Mouse (Mus musculus) lung, adult 2 months (tissue): ENCODE data around the gene Tectb. TPM values are rescaled to one million over a fixed set of nuclear protein-coding genes. Genes with fewer than 3 reads are reported as not detected.

ENCODE experiments used
- DNase-seq: peaks from one replicate; pipeline ENCODE4 v3.0.0; 2022
- H3K4me1 ChIP-seq: fragments of 200-500 bp; 2 replicates; pipeline ENCODE4 v1.6.1; 2011; ENCODE audit warnings: low read length; ENCODE audit not compliant: control insufficient read depth, insufficient read depth
- H3K4me3 ChIP-seq: fragments of 200-500 bp; replicated peaks from 2 replicates; pipeline ENCODE3; 2011; ENCODE audit warnings: low read depth, mild to moderate bottlenecking, control low read depth, low read length; ENCODE audit errors: extremely low read depth
- CTCF ChIP-seq: fragments of 200-500 bp; IDR thresholded peaks from 2 replicates; pipeline ENCODE4 v1.5.1; 2011; ENCODE audit warnings: mild to moderate bottlenecking, low read length, control low read depth; ENCODE audit not compliant: insufficient read depth
- POLR2A ChIP-seq: fragments of 200-500 bp; IDR thresholded peaks from 2 replicates; pipeline ENCODE4 v1.6.1; 2011; ENCODE audit warnings: low read depth, mild to moderate bottlenecking, control low read depth, low read length, borderline replicate concordance; ENCODE audit errors: extremely low read depth
- WGBS: fragments of 180-500 bp; shearing (Covaris S2); methylation state at CpG from one replicate; pipeline ENCODE4 v1.1.7; 2018; 5-methylcytosine and 5-hydroxymethylcytosine counted together
- polyA plus RNA-seq: library from polyadenylated mRNA; depleted of rRNA; stranded (reverse); fragments of >200 nt; gene quantifications from 2 replicates; pipeline ENCODE4 v1.2.3, GENCODE M21; 2012

Gene Tectb
- polyA plus RNA-seq, 1 experiment = 0.32 TPM

- no peaks in the 10 kb centered on the region for H3K4me1 ChIP-seq
- DNase-seq = no peak
- no peak overlapping the region for H3K4me3 ChIP-seq
- TF ChIP-seq POLR2A = no peak
- TF ChIP-seq CTCF = no peak
- WGBS = 90% methylated on average over 3 of the region's 3 CpGs
These were observed 3.4 kb upstream of the Tectb start for GRCm38 (mm10) chr19:55177143-55177542.

DNA sequence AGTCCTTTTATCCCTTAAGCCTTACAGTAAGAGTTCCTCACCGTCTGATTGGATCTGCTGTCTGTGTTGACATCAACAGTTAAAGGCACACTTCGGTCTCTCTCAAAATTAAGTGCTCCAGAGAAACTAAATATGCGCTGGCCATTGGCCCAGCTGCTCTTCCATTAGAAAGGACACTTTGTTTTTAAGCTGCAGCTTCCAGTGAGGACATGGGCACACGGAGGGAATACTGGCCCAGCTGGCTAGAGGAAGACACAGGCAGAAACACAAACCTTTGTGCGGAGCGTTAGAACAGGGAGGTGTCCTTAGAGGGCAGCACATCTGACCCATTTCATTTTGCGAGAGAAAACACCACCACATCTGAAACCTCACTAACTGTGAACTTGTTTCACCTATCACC, 3.9 kb downstream of the Tectb start:
- Histone ChIP-seq H3K4me1 (0 out of 2 replicates have a peak, but pooled peaks cover 3% of the 10 kb centered on the region), H3K4me3 (no peak overlapping the region)
- WGBS = 58% methylated on average over 7 of the region's 7 CpGs
- no peak for DNase-seq
- TF ChIP-seq CTCF (no peak), POLR2A (no peak)

GRCm38 (mm10) chr19:55185074-55185473, 4.5 kb downstream of the Tectb start:
- Histone ChIP-seq H3K4me1 (0 out of 2 replicates have a peak, but pooled peaks cover 3% of the 10 kb centered on the region), H3K4me3 (no peak overlapping the region)
- TF ChIP-seq CTCF (no peak), POLR2A (no peak)
- no peak for DNase-seq
- 73% methylated on average over 7 of the region's 7 CpGs for WGBS

DNA sequence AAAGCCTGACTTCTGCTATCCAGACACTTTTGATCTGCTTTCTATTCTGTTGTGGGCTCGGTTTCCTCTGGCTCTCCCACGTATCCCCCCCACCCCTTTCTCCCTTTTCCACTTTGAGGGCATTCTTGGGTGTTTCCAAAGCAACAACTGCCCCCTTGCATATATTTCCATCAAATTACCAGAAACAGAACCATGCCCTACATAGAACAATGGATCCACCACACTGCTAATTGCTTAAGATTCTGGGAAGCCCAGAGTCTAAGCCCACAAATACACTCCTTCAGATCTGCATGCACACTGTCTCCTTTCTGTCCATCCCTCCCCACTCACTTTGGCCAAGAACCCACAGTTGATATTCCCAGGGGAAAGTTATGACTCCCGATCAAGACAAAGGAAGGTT, 5.1 kb downstream of the Tectb start:
- no peak overlapping the region for H3K4me3 ChIP-seq
- TF ChIP-seq POLR2A = no peak
- no peak for TF ChIP-seq CTCF
- WGBS = 56% methylated on average over 3 of the region's 3 CpGs
- no peak for DNase-seq
- 0 out of 2 replicates have a peak, but pooled peaks cover 3% of the 10 kb centered on the region for H3K4me1 ChIP-seq

GRCm38 (mm10) chr19:55190065-55190464, 9.5 kb downstream of the Tectb start:
- 60% methylated on average over 5 of the region's 5 CpGs for WGBS
- no peak for DNase-seq
- Histone ChIP-seq H3K4me1 (peaks cover 3% of the 10 kb centered on the region; the same call in 1 of the 2 replicates), H3K4me3 (no peak overlapping the region)
- TF ChIP-seq CTCF (no peak), POLR2A (no peak)

GRCm38 (mm10) chr19:55191596-55191995, 11.1 kb downstream of the Tectb start:
- WGBS = 59% methylated on average over 2 of the region's 2 CpGs
- TF ChIP-seq POLR2A = no peak
- TF ChIP-seq CTCF = no peak
- no peak overlapping the region for H3K4me3 ChIP-seq
- no peak for DNase-seq
- H3K4me1 ChIP-seq = peaks cover 7% of the 10 kb centered on the region; the same call in 1 of the 2 replicates

DNA sequence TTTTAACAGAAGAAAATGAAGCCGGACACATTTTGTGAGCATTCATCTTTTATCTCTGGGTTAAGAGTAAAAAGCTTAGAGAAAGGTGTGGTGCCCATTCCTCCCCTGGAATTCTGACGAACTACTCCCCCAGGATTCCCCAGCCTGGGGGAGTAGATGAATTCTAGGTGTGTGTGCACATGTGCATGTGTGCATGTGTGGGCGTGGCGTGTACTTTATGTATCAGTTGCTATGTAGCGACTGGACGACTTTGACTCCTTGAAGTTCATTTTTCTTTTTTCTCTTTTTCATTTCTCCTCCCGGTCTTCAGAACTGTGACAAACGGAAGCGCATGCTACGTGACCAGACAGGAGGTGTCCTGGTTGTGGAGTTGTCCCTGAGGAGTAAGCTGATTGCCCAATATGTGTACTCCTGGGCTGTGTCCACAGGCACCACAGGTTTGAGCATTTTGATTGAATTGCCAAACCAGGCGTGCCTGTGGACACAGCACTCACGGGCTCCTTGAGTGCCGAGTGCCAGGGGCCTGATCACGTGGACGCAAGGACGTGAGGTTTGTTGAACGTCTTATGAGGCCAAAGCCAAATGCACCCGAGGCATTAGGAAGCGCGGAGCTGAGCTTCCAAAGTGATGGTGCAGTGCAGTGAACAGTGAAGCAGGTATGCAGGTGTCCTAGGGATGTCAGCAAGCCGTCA, 11.9 kb downstream of the Tectb start:
- Histone ChIP-seq H3K4me3 (no peak overlapping the region), H3K4me1 (peaks cover 7% of the 10 kb centered on the region; the same call in 1 of the 2 replicates)
- WGBS = 67% methylated on average over 21 of the region's 21 CpGs
- TF ChIP-seq CTCF = no peak
- peak; percentile 50; the same call in 1 of the 2 replicates for TF ChIP-seq POLR2A
- peak; percentile 76 for DNase-seq

GRCm38 (mm10) chr19:55193717-55194394, 13.3 kb downstream of the Tectb start:
- 48% methylated on average over 11 of the region's 11 CpGs for WGBS
- DNase-seq = no peak
- H3K4me3 ChIP-seq = no peak overlapping the region
- no peak for TF ChIP-seq CTCF
- no peak for TF ChIP-seq POLR2A
- H3K4me1 ChIP-seq = peaks cover 7% of the 10 kb centered on the region; the same call in 1 of the 2 replicates

- peaks cover 7% of the 10 kb centered on the region; the same call in 1 of the 2 replicates for H3K4me1 ChIP-seq
- 49% methylated on average over 7 of the region's 7 CpGs for WGBS
- no peak for TF ChIP-seq POLR2A
- TF ChIP-seq CTCF = no peak
- no peak for DNase-seq
- no peak overlapping the region for H3K4me3 ChIP-seq
These were observed 14.1 kb downstream of the Tectb start for GRCm38 (mm10) chr19:55194520-55195170.

DNA sequence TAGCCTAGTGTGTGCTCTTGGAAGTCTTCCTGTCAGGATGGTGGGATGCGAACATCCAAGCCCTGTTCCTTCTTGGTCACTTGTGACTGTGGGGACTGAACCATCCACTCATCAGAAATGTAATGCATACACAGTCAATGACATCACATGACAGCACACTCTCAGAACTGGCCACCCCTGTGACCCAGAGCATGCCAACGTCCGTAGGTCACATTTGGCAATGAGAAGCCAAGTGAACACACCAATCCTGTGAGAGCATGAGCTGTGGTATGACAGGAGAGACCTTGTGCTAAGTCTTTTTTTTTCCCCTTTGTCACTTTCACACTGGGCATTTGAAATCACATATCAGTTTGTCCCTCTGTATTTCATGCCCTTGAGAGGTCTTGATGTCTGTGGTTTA, 15.0 kb downstream of the Tectb start:
- DNase-seq = no peak
- TF ChIP-seq POLR2A = no peak
- TF ChIP-seq CTCF = no peak

More for the DNA sequence above, 15.0 kb downstream of the Tectb start:
- Histone ChIP-seq H3K4me1 (peaks cover 7% of the 10 kb centered on the region; the same call in 1 of the 2 replicates), H3K4me3 (no peak overlapping the region)
- 58% methylated on average over 3 of the region's 3 CpGs for WGBS
